Mouse (Mus musculus) gastrocnemius, postnatal 10 days (tissue): ENCODE measurements around the gene Spag17. TPM values are rescaled to one million over a fixed set of nuclear protein-coding genes. Genes with fewer than 3 reads are reported as not detected.
"Not testable (repeated sequence)": the region's sequence is repeated elsewhere in the genome, so short reads cannot be mapped to it uniquely, and the experiment has no call there.

Experiments used
- DNase-seq: peaks from one replicate; pipeline ENCODE4 v3.0.0; 2021; ENCODE audit warnings: mixed read lengths
- long read RNA-seq, 2 experiments: library from polyadenylated mRNA; stranded (forward); transcript quantifications; one replicate each; pipeline ENCODE4 v2.0.0; 2021
- total RNA-seq, 2 experiments: library from RNA; stranded (reverse); gene quantifications; 2 replicates each; pipeline ENCODE4 v1.2.3; 2021

Gene Spag17
- total RNA-seq = under 1 TPM in 1 of 2 experiments, not detected in 1; 0.23 TPM
- long read RNA-seq, experiment 1 = 0 reads
- long read RNA-seq, experiment 2 = 0 reads

- DNase-seq = peak; percentile 8
Observed at GRCm38 (mm10) chr3:99885187-99885811, at the start of gene Spag17. Spag17 (plus strand) TSS chr3:99885406.

DNA sequence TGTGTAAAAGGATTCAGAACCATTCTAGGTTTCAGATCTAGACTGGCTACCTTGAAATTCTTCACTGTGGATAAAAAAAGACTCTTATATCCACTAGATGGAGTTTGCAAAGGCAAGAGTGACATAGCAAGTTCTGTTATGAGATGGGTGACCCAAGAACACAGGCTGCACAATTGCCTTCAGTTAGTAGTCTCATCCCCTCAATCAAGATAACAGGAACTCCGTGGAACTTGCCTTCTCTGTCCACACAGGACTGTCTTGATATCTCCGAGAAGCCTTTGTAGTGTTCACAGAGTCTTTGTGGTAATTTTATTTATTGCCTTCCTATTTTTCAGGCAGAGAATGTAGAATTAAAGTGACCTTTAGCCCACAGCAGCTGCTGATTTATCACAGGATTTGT lies 42.9 kb upstream of the Spag17 start:
- DNase-seq = no peak

DNA sequence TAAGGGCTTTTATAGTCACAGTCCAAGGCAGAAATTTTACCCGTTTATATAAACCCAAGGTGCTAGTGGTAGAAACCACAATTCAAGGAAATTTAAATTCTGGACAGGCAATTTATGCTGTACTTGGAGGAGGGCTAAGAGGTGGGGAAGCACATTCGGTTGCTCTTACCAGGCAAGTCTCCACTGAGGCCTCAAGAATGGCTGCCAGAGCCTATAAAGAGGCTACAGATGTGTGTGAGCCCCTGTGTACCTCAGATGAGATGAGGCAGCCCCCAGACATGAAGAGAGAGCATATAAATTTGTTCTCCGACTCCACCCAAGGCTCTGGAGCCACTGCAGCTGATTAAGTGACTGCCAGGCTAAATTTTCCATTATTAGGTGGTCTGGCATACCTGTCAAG lies 42.4 kb upstream of the Spag17 start:
- no peak for DNase-seq

GRCm38 (mm10) chr3:99843233-99843632 lies 42.0 kb upstream of the Spag17 start:
- no peak for DNase-seq

- DNase-seq = no peak
Observed at GRCm38 (mm10) chr3:99850926-99851325, 34.3 kb upstream of the Spag17 start.

GRCm38 (mm10) chr3:99854595-99854994 lies 30.6 kb upstream of the Spag17 start:
- DNase-seq = no peak

DNA sequence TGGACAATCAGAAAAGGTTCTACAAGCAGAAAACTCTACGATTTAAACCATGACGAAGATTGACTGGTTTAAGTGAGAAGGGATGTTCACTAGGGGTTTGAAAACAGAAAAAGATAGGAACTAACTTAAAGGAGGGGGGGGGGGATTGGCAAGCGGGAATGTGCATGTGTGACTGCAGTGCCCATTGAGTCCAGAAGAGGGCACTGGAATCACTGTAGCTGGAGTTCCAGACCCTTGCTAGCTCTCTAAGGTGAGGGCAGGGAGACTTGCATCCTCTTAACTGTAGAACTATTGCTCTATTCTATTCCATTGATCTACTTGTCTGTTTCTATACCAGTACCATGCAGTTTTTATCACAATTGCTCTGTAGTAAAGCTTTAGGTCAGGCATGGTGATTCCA lies 26.3 kb upstream of the Spag17 start:
- no peak for DNase-seq

DNA sequence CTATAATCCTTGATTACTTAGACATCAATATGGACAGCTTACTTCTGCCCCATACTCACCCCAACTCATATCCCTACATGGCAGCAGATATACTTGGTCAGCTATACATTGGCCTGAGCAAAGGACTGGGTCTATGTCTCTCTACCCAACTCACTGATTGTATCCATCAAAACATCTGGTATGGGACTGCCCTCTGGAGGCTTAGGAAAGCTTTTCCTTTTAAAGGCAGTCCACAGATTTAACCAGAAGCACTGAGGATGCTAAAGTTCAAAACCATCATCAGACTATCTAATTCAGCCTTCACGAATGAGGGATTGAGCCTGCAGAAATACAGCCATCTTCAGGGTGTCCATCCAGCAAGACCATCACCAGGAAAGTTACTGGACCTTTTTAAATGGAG lies 20.5 kb upstream of the Spag17 start:
- DNase-seq = no peak

DNA sequence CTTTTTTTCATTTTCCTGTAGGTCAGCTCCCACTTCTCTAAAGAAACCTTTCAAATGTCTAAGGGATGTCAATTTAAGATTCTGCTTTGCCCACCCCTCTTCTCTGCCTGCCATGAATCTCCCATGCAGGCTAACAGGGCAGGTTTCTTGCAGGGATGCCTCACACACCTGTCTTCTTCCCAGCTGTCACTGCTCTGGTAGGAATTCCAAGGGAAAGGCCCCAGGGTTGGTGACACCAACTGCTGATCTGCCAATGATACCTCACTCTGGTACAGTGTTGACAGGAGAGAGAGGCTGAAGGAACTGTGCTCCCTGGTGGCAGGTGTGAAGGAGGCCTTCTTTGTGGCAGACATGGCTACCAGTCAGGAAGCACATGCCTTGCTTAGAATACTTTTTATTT lies 10.1 kb upstream of the Spag17 start:
- DNase-seq = no peak

DNA sequence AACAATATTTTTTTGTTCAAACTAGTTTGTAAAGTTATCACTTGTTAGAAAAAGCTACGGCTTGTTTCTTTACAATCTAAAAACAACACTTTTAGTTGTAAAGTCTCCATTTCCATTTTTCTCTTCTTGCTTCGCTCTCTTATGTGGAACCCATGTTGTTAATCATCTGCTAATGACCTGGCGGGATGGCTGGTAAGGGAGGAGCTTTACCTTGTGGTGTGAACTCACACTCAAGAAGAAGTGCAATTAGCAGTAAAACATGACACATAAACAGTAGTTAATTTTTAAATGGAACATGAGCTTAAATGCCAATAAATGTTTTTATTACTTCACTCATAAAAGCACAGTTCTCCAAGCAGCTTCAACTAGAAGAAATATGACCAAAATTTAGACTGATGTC lies 3.7 kb upstream of the Spag17 start:
- no peak for DNase-seq

- no peak for DNase-seq
Observed at GRCm38 (mm10) chr3:99883988-99884564, 1.1 kb upstream of the Spag17 start.

DNA sequence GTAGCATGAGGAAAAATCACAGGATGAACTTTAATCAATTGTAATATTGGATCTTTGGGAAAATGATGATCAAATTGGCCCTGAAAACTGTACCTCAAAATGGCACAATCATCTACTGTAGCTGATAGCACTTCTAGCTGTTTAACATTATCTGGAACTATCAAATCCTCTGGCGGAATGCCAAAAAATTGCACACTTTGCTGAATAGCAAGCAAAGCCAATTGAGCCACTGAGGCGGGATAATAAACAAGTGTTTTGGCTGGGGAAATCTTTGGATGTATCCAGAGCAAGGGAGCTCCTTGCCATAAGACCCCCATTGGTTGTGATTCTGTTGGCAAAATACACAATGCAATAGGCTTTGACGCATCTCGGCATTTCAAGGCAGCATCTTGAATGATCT lies 9.5 kb downstream of the Spag17 start:
- DNase-seq = not testable (repeated sequence)

- DNase-seq = no peak
Observed at GRCm38 (mm10) chr3:99913809-99914439, 28.7 kb downstream of the Spag17 start.

DNA sequence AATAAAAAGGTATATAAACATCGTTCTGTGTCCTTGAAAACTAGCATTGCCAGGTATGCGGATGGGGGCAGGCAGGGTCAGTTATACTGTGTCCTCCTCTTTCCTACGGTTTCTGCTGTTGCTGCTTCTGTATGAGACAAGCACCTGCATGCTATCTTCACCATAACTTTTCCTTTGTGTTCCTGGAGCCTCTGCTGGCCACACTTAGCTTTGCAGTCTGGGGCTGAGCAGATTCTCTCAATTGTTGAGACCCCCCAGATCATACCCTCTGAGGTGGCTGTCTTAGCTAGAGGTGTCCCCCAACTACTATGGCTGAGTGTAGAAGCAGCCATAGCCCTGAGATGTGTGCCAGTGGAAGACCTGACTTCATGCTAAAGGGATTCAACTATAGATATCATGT lies 37.7 kb downstream of the Spag17 start:
- DNase-seq = no peak

DNA sequence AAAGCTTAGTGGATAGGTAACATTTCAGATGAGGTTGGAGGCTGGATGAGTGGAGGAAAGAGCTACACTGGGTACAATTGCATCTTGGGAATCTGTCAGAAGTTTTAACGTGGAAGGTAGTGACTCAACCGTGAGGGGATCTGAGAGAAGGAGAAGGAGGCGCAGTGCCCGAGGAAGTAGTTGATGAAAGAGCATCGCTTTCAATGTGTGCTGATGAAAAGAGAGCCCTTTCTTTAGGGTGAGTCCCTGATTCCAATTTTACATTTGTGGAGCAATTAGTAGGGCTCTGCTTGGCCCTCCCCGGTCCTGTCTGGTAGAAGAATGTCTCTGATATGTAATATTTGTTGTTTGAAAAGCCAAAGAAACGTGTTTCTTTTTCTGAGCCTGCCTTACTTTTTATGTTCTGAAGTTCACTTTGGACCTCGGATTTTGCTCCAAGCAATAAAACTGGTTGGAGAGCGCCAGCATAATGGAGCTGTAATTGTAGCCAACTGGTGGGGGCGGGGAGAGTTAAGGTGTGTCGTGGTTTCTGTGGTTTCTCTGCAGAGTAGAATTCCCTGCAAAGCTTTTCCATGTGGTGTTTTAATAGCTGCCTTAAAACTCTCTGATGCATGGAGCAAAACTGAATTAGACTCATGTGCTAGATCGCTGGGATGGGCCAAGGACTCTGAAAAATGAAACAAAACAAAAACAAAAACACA lies 45.9 kb downstream of the Spag17 start:
- DNase-seq = peak; percentile 28

- peak; percentile 41 for DNase-seq
Observed at GRCm38 (mm10) chr3:99936159-99936558, 51.0 kb downstream of the Spag17 start.

GRCm38 (mm10) chr3:99938611-99939286 lies 53.5 kb downstream of the Spag17 start:
- DNase-seq = peak; percentile 60

DNA sequence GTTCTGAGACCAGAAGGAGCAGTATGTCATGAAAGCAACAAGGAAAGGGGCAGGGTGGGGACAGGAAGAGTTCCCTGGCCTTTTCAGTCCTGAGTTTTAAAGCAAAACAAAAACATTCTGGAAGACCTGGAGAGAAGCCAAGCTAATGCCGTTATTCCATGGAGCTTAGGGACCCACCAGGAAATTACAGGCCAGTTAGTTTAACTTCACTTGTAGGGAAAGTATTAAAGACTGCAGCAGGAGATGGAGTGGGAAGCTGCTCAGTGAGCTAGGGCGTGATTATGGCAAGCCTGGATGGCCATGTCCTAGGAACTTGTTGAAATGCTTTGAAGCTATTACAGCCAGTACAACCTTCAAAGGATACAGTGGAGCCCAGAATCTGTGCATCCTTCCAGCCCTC lies 60.0 kb downstream of the Spag17 start:
- no peak for DNase-seq

DNA sequence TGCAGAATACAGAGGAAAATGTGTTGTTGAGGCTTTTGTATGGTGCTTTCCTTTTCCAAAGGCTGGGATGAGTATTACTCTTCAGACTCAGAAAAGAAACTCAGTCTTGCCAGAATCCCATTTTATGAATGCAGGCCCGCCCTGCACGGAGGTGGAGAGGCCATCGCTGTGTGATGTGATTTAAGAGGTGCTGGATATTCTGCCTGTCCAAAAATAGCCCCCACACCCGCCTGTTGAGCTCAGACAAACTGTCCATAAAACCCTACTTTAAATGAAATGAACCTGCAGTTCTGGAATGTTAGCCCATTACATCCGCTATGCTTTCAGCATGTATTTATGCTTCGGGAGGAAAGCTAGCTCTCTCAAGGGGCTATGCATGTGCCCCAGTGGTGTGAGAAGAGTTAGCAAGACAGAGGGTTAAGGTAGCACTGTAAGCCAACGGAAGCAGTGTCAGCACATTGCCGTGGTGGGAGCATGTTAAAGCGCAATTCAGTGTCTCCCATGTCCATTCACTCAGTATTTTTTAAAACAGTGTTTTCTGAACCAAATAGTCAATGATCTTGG lies 68.9 kb downstream of the Spag17 start:
- DNase-seq = no peak

- no peak for DNase-seq
Observed at GRCm38 (mm10) chr3:99956517-99956916, 71.3 kb downstream of the Spag17 start.

DNA sequence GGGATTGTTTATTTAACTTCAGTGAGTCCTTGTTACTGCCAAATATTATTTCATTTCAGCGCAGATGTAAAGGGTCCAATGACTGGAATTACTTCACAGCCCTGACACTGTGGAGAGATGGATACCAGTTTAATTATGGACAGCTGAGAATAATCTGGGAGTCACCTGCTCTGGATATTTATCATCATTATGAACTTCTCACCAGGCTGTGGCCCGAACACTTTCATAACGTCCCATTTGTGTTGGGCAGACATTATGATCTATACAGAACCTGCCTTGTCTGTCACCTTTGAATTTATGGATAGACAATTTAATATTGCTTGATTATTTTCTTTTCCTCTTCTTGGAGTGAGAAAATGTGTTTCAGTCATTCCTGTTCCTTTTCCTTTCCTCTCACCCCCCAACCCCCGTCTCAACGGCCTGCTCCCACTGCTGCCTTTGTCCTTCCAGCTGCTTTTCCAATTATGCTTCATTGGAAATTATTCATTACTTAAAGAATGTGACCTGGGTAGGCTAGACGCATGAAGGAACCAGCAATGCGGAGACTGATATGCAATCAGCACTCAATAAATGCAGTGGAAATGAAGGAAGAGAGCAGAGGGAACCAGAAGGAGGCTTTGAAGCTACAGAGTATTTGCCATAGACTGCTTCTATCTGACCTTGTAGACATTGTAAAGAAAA lies 74.7 kb downstream of the Spag17 start:
- DNase-seq = no peak

DNA sequence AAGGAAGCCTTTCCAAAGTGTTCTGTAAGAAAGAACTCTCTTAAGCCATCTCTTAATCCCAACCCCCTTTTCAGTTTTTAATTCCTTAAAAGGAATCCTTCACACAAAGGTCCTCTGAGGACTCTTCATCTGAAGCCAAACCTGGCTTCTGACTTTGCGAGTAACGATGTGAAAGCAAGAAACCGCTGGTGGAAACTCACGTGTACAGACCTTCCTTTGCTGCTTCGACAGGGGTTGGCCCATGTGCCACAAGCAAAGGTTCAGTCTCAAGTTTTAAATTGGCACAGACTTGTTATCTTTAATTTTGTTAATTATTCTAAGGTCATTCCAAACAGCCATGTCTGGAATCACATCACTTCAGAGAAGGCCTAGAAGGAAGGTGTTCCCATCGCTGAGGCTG lies 79.1 kb downstream of the Spag17 start:
- no peak for DNase-seq
